Mouse (Mus musculus) liver, embryonic 14.5 days (tissue): ENCODE measurements at regions not wholly inside any gene's neighbourhood (a gene's known extent, or its start where the extent isn't known, plus 50 kb on each side); places are given as distances from the start of the nearest gene placed in this dataset.

Experiments
- CTCF ChIP-seq: IDR thresholded peaks from 2 replicates; pipeline ENCODE4 v1.5.1; 2016; ENCODE audit warnings: antibody characterized with exemption, low read depth, control low read depth
- EP300 ChIP-seq: IDR thresholded peaks from 2 replicates; pipeline ENCODE4 v1.6.1; 2016; ENCODE audit warnings: antibody characterized with exemption, low read depth

GRCm38 (mm10) chr8:25366181-25366580, 542.0 kb upstream of the Adam5 start:
- no peak for TF ChIP-seq CTCF
- TF ChIP-seq EP300, result no peak
